Mouse (Mus musculus) neural tube, embryonic 12.5 days (tissue): ENCODE measurements around the gene Tbc1d12. TPM values are rescaled to one million over a fixed set of nuclear protein-coding genes. Genes with fewer than 3 reads are reported as not detected.

ENCODE experiments used
- ATAC-seq: fragments of 200-750 bp; cut with Nextera tagmentation; 2 replicates; pipeline ENCODE4 v1.8.0; 2017; ENCODE audit warnings: low read depth, mild to moderate bottlenecking, moderate TSS enrichment, moderate library complexity; ENCODE audit not compliant: low FRiP score
- H3K27ac ChIP-seq: fragments of 300-500 bp; sonication (generic); 2 replicates; pipeline ENCODE4 v1.5.1; 2016
- H3K27me3 ChIP-seq: fragments of 300-500 bp; sonication (generic); replicated peaks from 2 replicates; pipeline ENCODE4 v1.6.1; 2016; ENCODE audit warnings: mild to moderate bottlenecking
- H3K36me3 ChIP-seq: fragments of 300-500 bp; sonication (generic); 2 replicates; pipeline ENCODE4 v1.6.1; 2016; ENCODE audit warnings: mild to moderate bottlenecking
- H3K4me1 ChIP-seq: fragments of 300-500 bp; sonication (generic); 2 replicates; pipeline ENCODE4 v1.6.1; 2016
- H3K4me2 ChIP-seq: fragments of 300-500 bp; sonication (generic); replicated peaks from 2 replicates; pipeline ENCODE4 v1.6.1; 2016; ENCODE audit warnings: mild to moderate bottlenecking
- H3K4me3 ChIP-seq: fragments of 300-500 bp; sonication (generic); 2 replicates; pipeline ENCODE4 v1.5.1; 2016
- H3K9ac ChIP-seq: fragments of 300-500 bp; sonication (generic); 2 replicates; pipeline ENCODE4 v1.6.1; 2016; ENCODE audit warnings: mild to moderate bottlenecking
- H3K9me3 ChIP-seq: fragments of 300-500 bp; sonication (generic); 2 replicates; pipeline ENCODE4 v1.6.1; 2016; ENCODE audit warnings: mild to moderate bottlenecking
- WGBS: fragments of 180-500 bp; shearing (Covaris S2); methylation state at CpG from one replicate; pipeline ENCODE4 v1.1.7; 2016; 5-methylcytosine and 5-hydroxymethylcytosine counted together
- polyA plus RNA-seq: library from polyadenylated mRNA; unstranded; fragments of >200 nt; fragmentation: Nextera tagmentation; extraction: Ambion mirVana; gene quantifications from 2 replicates; pipeline ENCODE4 v1.2.1, GENCODE M21; 2016

Tbc1d12 gene
- polyA plus RNA-seq, result 5.6 and 6.6 TPM in 2 replicates

DNA sequence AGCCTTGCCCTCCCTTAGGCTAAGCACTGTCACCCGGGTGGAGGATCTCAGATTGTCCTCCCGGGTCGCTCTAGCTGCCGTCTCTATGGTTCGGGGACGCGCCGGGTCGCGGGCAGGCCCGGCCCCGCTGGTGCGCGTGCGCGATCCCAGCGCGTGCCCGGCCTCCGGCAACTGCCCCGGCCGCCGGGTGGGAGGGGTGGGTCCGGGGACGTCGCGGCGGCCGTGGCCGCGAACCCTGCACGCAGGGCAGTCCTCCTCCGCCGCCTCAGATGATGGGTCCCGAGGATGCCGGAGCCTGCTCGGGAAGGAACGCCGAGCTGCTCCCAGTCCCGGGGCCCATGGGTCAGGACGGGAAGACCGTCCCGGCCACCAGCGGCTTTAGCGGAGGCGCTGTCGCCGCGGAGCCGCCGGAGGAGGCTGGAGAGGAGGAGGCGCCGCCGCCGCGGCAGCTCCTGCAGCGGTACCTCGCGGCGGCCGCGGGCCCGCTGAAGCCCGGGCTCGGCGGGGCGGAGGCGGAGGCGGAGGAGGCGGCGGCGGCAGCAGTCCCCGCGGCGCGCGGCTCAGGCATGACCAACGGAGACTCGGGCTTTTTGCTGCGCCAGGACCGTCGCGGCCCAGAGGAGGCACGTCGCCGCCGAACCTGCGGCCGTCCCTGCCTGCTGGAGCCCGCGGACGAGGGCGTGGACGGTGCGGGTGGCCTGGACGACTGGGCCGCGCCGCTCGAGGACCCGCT, at the start of gene Tbc1d12:
TSS of gene Tbc1d12 (plus strand) at position 142 of the 733 bp plus-strand sequence.
- Histone ChIP-seq H3K27ac (peak within 1 kb of the TSS; percentile 74), H3K4me1 (no peaks in the 10 kb centered on the region; the same call in 1 of the 2 replicates), H3K36me3 (no peaks in the 10 kb centered on the region), H3K4me2 (peak within 1 kb of the TSS; percentile 72), H3K27me3 (no peaks in the 10 kb centered on the region), H3K9me3 (no peaks in the 10 kb centered on the region), H3K4me3 (peak within 1 kb of the TSS; percentile 89), H3K9ac (peak within 1 kb of the TSS; percentile 87)
- WGBS, result under 1% methylated on average over 97 of the region's 101 CpGs
- ATAC-seq, result peak; percentile 93

DNA sequence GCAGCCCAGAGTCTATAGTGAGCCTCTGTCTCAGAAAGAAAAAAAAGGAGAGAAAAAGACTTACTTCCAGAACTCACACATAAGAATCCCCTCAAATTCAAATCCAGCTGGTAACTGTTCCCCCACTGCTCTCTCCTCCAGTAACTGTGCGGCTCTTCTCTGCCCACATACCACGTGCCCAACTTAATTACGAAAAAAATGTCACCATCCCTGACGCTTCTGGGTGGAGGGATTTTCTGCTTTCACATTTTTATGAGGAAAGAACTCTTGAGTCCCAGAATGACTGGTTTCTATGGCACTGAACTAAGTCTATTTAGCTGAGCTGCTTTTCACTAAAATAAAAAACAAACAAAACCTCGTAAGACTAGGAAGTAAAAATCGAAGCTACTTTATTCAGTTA, 48.6 kb upstream of the Tbc1d12 start:
- 92% methylated on average over 6 of the region's 6 CpGs for WGBS
- no peaks in the 10 kb centered on the region for H3K27me3 ChIP-seq
- H3K9me3 ChIP-seq, result no peaks in the 10 kb centered on the region
- H3K4me2 ChIP-seq, result no peak overlapping the region
- H3K9ac ChIP-seq, result no peak overlapping the region
- peaks cover 38% of the 10 kb centered on the region for H3K36me3 ChIP-seq
- no peak for ATAC-seq
- no peaks in the 10 kb centered on the region for H3K4me1 ChIP-seq
- no peak overlapping the region for H3K27ac ChIP-seq
- no peak overlapping the region for H3K4me3 ChIP-seq

DNA sequence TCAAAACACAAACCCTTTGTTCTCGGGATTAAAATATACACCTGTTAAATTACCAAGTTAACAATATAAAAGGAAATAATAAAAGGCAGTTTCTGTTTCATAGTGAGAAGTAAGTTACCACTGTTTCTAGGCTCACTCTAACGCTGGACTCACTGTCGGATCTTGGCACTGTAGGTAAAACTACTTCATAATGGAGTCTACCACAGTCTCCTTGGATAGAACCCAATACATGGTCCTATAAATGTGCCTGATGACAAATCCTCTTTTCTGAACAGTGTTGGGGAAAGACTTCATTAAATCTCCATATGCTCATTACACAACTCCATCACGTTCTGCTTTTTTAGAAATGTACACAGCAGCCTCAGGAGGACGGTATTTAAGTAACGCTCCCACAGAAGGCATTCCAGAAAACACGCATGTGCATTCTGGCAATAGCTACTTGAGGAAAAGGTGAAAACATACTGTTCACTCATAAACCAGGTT, 42.8 kb upstream of the Tbc1d12 start:
- no peak for ATAC-seq
- Histone ChIP-seq H3K4me1 (no peaks in the 10 kb centered on the region), H3K27ac (no peak overlapping the region), H3K36me3 (peaks cover 84% of the 10 kb centered on the region), H3K9me3 (no peaks in the 10 kb centered on the region), H3K4me2 (no peak overlapping the region), H3K9ac (no peak overlapping the region), H3K4me3 (no peak overlapping the region), H3K27me3 (no peaks in the 10 kb centered on the region)
- WGBS, result 96% methylated on average over 7 of the region's 7 CpGs

DNA sequence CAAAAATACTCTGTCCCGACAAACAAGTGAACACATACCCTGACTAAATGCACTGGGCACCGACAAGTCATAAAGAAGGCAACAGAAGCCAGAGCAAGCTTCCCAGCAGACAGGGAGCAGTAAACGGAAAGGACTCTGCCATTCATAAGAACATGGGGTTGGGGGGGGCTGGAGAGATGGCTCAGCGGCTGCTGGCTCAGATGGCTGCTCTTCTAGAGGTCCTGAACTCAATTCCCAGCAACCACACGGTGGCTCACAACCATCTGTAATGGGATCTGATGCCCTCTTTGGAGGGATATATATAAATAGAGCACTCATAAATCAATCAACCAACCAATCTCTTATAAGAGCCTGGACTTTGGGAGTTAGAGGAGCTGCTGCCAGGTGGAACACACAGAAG, 39.8 kb upstream of the Tbc1d12 start:
- ATAC-seq, result no peak
- no peak overlapping the region for H3K4me2 ChIP-seq
- no peak overlapping the region for H3K9ac ChIP-seq
- H3K9me3 ChIP-seq, result no peaks in the 10 kb centered on the region
- H3K36me3 ChIP-seq, result peaks cover 78% of the 10 kb centered on the region
- H3K4me3 ChIP-seq, result no peak overlapping the region
- no peak overlapping the region for H3K27ac ChIP-seq
- 79% methylated on average over 5 of the region's 5 CpGs for WGBS
- H3K27me3 ChIP-seq, result no peaks in the 10 kb centered on the region
- H3K4me1 ChIP-seq, result no peaks in the 10 kb centered on the region

DNA sequence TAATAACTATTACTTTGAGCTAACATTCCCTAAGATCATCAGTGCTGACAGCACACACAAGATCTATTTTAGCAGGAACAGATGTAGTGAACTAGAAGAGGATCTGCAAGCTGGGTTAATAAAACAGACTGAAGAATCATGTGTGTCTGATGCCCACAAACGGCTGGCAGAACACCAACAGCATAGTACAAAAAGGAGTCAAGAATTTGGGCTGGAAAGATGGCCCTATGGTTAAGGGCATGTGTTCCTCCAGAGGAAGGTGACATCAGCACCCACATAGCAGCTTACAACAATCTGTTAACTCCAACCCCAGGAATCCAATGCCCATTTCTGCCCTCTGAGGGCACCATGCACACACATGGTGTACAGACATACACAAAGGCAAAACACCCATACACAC, 38.1 kb upstream of the Tbc1d12 start:
- no peak overlapping the region for H3K4me2 ChIP-seq
- H3K9me3 ChIP-seq, result no peaks in the 10 kb centered on the region
- no peak overlapping the region for H3K4me3 ChIP-seq
- ATAC-seq, result no peak
- H3K9ac ChIP-seq, result no peak overlapping the region
- no peak overlapping the region for H3K27ac ChIP-seq
- H3K4me1 ChIP-seq, result no peaks in the 10 kb centered on the region
- WGBS, result 84% methylated on average over 1 of the region's 1 CpGs
- H3K27me3 ChIP-seq, result no peaks in the 10 kb centered on the region
- peaks cover 82% of the 10 kb centered on the region for H3K36me3 ChIP-seq

DNA sequence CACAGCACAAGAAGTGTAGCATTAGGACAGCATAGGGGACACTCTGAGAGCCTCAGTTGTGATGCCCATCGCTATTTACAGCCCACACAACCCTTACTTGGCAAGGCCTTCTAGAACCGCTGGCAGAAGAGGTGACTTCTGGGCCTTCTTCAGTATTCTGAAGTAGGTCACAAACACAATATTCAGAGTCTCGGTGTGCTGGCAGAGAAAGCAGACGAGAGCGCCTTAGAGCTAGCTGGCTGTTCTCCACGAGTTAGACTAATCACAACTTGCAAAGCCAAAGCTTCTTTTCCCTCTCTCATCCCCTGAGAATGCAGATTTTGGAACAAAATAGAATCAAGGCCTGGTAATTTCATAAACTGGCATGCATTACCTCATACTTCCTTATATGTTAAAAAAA, 37.6 kb upstream of the Tbc1d12 start:
- no peaks in the 10 kb centered on the region for H3K4me1 ChIP-seq
- no peaks in the 10 kb centered on the region for H3K27me3 ChIP-seq
- H3K27ac ChIP-seq, result no peak overlapping the region
- no peak overlapping the region for H3K9ac ChIP-seq
- no peak overlapping the region for H3K4me2 ChIP-seq
- H3K4me3 ChIP-seq, result no peak overlapping the region
- peaks cover 82% of the 10 kb centered on the region for H3K36me3 ChIP-seq
- no peak for ATAC-seq
- H3K9me3 ChIP-seq, result no peaks in the 10 kb centered on the region
- WGBS, result 96% methylated on average over 6 of the region's 6 CpGs

DNA sequence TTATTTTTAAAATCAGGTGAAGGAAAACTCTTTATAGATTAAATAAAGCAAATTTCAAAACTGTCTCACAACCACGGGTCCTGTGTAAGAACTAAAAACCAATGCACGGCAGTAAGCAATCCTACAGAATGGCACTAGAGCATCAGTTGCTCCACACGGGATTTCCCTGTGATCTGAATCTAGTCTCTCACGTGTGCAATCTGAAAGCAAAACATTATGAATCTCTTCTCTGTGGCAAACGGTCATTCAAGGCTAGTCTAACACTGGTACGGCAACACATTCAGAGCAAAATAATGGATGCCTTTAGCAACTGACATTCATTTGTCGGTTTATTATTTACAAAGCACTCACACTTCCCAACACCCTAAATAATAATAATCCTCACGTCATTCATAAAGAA, 18.2 kb upstream of the Tbc1d12 start:
- H3K9ac ChIP-seq, result peak overlapping the region; percentile 64
- peaks cover 11% of the 10 kb centered on the region for H3K4me1 ChIP-seq
- no peaks in the 10 kb centered on the region for H3K9me3 ChIP-seq
- H3K4me3 ChIP-seq, result peak overlapping the region; percentile 70
- ATAC-seq, result no peak
- no peaks in the 10 kb centered on the region for H3K27me3 ChIP-seq
- H3K36me3 ChIP-seq, result peaks cover 30% of the 10 kb centered on the region
- 44% methylated on average over 8 of the region's 8 CpGs for whole genome bisulfite sequencing
- peak overlapping the region; percentile 88 for H3K4me2 ChIP-seq
- H3K27ac ChIP-seq, result no peak overlapping the region

DNA sequence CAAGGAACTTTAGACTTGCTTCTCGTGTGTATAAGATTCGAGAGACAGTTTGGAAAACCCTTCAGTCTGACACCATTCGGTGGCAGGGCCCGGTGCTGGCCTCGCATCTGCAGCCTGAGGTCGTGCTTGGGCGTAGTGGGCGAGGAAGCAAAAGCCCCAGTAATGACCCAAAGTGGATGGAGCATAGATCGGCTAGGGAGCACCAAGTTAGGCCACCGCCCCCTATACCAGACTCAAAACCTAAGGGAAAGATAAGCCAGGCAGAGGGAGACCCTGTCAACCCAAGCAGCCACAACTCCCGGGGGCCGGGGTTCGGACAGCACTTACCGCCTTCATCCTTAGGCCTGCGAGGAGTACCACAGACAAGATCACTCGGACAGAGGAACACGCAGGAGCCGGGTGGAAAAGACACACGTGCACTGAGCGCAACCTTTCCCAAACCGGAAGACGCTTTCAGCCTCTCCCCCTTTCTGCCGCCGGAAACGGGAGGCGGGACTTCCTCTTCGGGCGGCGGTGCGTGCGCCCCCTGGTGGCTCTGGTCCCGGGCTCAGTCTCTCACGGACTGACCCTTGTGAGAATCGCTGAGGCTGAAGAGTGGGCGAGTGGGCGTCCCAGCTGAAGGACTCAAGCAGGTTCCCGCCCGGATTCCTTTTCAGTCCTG, 17.5 kb upstream of the Tbc1d12 start, which contains the start of gene Noc3l:
TSS of gene Noc3l (minus strand) at position 472 of the 661 bp plus-strand sequence.
- peak within 1 kb of the TSS; percentile 64 for H3K9ac ChIP-seq

DNA sequence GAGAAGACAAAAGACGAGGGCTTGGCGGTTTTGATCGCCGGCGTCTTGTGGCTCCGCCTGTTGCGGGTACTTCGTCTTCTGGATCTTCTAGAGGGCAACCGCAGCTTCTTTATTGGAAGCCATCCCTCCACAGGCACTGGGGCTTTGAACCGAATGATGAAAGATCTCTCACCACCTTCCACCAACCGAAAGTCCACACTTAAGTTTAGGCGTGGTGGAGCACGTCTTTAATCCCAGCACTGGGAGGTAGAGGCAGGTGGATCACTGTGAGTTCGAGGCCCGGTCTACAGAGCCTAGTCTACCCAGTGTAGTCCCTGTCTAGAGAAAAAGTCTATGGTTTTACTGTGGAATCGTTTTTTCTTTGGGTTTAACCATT, 17.0 kb upstream of the Tbc1d12 start:
- WGBS, result 12% methylated on average over 16 of the region's 16 CpGs
- ATAC-seq, result peak; percentile 81

More for the DNA sequence above, 17.5 kb upstream of the Tbc1d12 start, which contains the start of gene Noc3l:
- peak; percentile 98 for ATAC-seq
- H3K27ac ChIP-seq, result no peak within 1 kb of the TSS
- peaks cover 11% of the 10 kb centered on the region for H3K4me1 ChIP-seq
- H3K27me3 ChIP-seq, result no peaks in the 10 kb centered on the region
- WGBS, result under 1% methylated on average over 38 of the region's 38 CpGs
- H3K9me3 ChIP-seq, result no peaks in the 10 kb centered on the region
- peaks cover 26% of the 10 kb centered on the region for H3K36me3 ChIP-seq
- peak within 1 kb of the TSS; percentile 70 for H3K4me3 ChIP-seq
- peak within 1 kb of the TSS; percentile 88 for H3K4me2 ChIP-seq

DNA sequence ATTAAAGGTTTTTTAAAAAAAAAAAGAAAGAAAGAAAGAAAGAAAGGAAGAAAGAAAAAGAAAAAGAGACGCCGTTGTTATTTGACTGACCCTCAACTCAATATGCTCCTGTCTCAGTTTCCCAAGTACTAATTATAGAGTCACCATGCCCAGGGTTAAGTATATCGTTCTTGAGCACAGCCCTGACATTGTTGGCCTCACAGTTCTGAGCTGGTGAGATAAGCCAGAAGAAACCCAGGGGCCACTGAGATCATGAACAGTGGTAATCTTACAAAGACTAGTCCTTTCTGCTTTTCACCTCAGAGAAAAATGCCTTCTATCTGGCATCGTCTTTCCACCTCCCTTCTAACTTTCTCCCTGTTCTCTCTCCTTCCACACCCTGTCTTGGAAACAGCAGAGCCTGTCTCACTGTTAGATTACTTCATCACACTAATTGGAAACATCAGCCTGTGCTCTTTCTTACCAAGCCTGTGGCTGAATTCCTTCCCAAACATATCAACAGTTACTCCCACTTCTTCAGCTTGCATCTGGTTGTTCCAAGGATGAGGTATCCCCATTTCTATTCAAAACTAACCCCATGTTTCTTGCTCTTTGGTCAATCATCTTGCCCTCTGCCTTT, 16.1 kb upstream of the Tbc1d12 start:
- H3K9me3 ChIP-seq, result no peaks in the 10 kb centered on the region
- peaks cover 11% of the 10 kb centered on the region for H3K4me1 ChIP-seq
- 95% methylated on average over 4 of the region's 4 CpGs for WGBS
- no peak overlapping the region for H3K4me3 ChIP-seq
- peaks cover 12% of the 10 kb centered on the region for H3K36me3 ChIP-seq
- no peak for ATAC-seq
- H3K27ac ChIP-seq, result no peak overlapping the region
- no peak overlapping the region for H3K4me2 ChIP-seq
- H3K27me3 ChIP-seq, result no peaks in the 10 kb centered on the region
- no peak overlapping the region for H3K9ac ChIP-seq

More for the DNA sequence above, 17.0 kb upstream of the Tbc1d12 start:
- peak overlapping the region; percentile 88 for H3K4me2 ChIP-seq
- peaks cover 11% of the 10 kb centered on the region for H3K4me1 ChIP-seq
- peak overlapping the region; percentile 70 for H3K4me3 ChIP-seq
- H3K9ac ChIP-seq, result peak overlapping the region; percentile 47
- H3K27ac ChIP-seq, result no peak overlapping the region
- no peaks in the 10 kb centered on the region for H3K27me3 ChIP-seq
- no peaks in the 10 kb centered on the region for H3K9me3 ChIP-seq
- H3K36me3 ChIP-seq, result peaks cover 21% of the 10 kb centered on the region

DNA sequence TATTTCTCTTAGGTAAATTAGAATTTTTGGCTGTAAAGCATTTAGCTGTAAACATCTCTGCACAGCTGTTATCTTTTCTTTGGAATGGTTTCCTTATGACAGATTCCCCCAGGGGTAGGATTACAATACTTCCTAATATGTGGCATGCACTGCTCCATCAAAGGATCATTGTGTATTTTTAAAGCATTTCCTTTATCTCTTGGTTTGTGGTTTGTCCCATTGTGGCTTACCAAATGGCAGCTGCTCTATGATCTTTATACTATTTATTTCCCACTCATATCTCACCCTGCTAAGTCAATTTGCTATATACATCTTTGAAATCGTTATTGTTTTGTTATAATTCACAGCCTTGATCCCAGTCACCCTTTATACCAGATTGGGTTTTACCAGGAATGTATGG, 3.2 kb upstream of the Tbc1d12 start:
- H3K27ac ChIP-seq, result no peak overlapping the region
- H3K27me3 ChIP-seq, result no peaks in the 10 kb centered on the region
- H3K4me3 ChIP-seq, result no peak overlapping the region
- no peak overlapping the region for H3K4me2 ChIP-seq
- H3K4me1 ChIP-seq, result no peaks in the 10 kb centered on the region
- ATAC-seq, result no peak
- H3K36me3 ChIP-seq, result no peaks in the 10 kb centered on the region
- 73% methylated on average over 1 of the region's 1 CpGs for WGBS
- no peak overlapping the region for H3K9ac ChIP-seq
- no peaks in the 10 kb centered on the region for H3K9me3 ChIP-seq

DNA sequence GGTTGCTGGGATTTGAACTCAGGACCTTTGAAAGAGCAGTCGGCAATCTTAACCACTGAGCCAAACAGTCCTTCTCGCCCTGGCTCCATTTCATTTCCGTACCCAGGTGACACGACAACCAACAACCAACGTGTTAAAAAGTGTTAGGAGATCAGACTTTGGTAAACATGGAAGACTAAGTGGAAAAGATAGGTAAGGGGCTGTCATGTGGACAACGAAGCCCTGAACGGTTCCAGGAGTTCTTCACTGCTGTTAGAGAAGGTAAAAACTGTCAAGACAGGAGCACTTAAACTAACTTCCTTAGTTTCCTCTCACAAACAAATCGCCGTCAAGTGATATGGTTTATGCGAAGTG, 318 bp upstream of the Tbc1d12 start:
- no peaks in the 10 kb centered on the region for H3K9me3 ChIP-seq
- no peak for ATAC-seq
- H3K4me2 ChIP-seq, result peak overlapping the region; percentile 72
- H3K27ac ChIP-seq, result no peak overlapping the region
- H3K9ac ChIP-seq, result peak overlapping the region; percentile 87
- WGBS, result 29% methylated on average over 10 of the region's 10 CpGs
- H3K36me3 ChIP-seq, result no peaks in the 10 kb centered on the region
- no peaks in the 10 kb centered on the region for H3K27me3 ChIP-seq
- H3K4me3 ChIP-seq, result peak overlapping the region; percentile 89
- H3K4me1 ChIP-seq, result no peaks in the 10 kb centered on the region; the same call in 1 of the 2 replicates
